Mouse (Mus musculus): ENCODE data around the gene Tlx1.

DNA sequence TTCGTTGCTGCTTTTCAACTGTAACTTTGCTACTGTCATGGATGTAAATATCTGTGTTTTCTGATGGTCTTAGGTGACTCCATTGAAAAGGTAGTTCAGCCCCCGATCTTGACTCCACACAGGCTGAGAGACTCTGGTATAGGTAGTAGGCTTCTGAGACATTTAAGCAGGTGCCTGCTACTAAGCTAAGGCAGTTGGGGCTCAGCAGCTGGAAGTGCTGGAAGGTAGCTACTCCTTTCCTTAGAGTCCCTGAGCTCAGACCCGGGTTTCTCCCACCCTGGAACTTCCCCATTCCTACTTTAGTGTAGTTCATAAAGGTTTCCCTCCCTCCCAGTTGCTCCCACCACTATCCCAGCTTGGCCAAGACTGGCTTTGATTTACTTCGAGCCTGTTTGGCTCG is 9.5 kb downstream of the Tlx1 start:
- no peak for TF ChIP-seq CEBPB (IDR thresholded peaks at IDR 0.05; ENCODE audit: low read depth)
- no peak for TF ChIP-seq CTCF (IDR thresholded peaks at IDR 0.05; ENCODE audit: control insufficient read depth, insufficient read depth, insufficient read length)
- TF ChIP-seq USF1 (IDR thresholded peaks at IDR 0.05; ENCODE audit: low read depth) = no peak
- no peak for TF ChIP-seq FOSL1 (IDR thresholded peaks at IDR 0.05; ENCODE audit: insufficient read depth, low read length, poor library complexity, severe bottlenecking)
- no peak for TF ChIP-seq MYOG (IDR thresholded peaks at IDR 0.05; ENCODE audit: control insufficient read depth, extremely low read depth, insufficient read length)

Data from C2C12 (cell line).